Comparison of ENCODE assay signal across 26 mouse cellular contexts in the genomic region with DNA sequence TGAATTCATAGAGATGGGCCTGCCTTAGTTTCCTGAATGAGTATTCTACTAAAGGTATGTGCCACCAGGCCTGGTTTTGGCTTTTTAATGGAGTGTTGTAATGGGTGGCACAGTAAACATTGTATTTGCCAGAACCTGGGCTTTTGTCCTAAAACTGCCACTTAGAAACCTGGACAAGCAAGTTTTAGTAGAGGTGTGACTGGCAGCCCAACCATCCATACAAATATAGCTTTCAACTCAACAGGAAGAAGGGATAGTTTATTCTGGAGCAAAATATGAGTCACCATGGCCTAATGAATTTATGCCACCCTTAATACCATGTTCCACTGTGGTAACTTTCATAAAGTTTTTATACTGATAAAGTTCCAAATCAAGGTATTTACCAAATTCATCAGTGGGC. TPM values are rescaled to one million over a fixed set of nuclear protein-coding genes. Genes with fewer than 3 reads are reported as not detected.
DNase-seq lines count a peak whose midpoint lies in the region; ATAC-seq and TF ChIP-seq lines count a peak whose summit lies in the region.
"Had no signal": no experiment of that assay in that cellular context is flagged by ENCODE, and none has a peak within 500 bp of the region (broad histone marks: within the 10 kb centered on the region; RNA-seq: fewer than 3 reads in every experiment).

No protein-coding gene starts in this region.

- H3K9me3 ChIP-seq in intestine, postnatal 0 days (ENCODE audit: control insufficient read depth) = no peaks in the 10 kb centered on the region
- no peaks in the 10 kb centered on the region for H3K9me3 ChIP-seq in intestine, embryonic 16.5 days (ENCODE audit: control insufficient read depth, low read length)
- H3K9me3 ChIP-seq in lung, postnatal 0 days (ENCODE audit: low read length) = no peaks in the 10 kb centered on the region
- H3K9me3 ChIP-seq: embryonic facial prominence, embryonic 10.5 days; embryonic facial prominence, embryonic 13.5 days; forebrain, embryonic 12.5 days; forebrain, embryonic 15.5 days; heart, embryonic 10.5 days; heart, embryonic 13.5 days had no signal

- no peaks in the 10 kb centered on the region for H3K27me3 ChIP-seq in intestine, postnatal 0 days (replicated peaks; ENCODE audit: control insufficient read depth, insufficient read depth, low read length)
- no peaks in the 10 kb centered on the region for H3K27me3 ChIP-seq in intestine, embryonic 16.5 days (replicated peaks; ENCODE audit: control insufficient read depth, insufficient read depth, low read length)
- no peaks in the 10 kb centered on the region for H3K27me3 ChIP-seq in lung, postnatal 0 days (replicated peaks; ENCODE audit: insufficient read depth, low read length)
- H3K27me3 ChIP-seq: embryonic facial prominence, embryonic 13.5 days; forebrain, embryonic 12.5 days; forebrain, embryonic 15.5 days; heart, embryonic 13.5 days had no signal

- no peak overlapping the region for H3K4me2 ChIP-seq in intestine, postnatal 0 days (replicated peaks; ENCODE audit: low read depth)
- no peak overlapping the region for H3K4me2 ChIP-seq in intestine, embryonic 16.5 days (ENCODE audit: low read depth, low read length)
- H3K4me2 ChIP-seq in lung, postnatal 0 days (replicated peaks; ENCODE audit: low read depth, low read length) = no peak overlapping the region
- H3K4me2 ChIP-seq: embryonic facial prominence, embryonic 13.5 days; forebrain, embryonic 12.5 days; forebrain, embryonic 15.5 days; heart, embryonic 13.5 days; hindbrain, embryonic 14.5 days had no signal

- ATAC-seq in intestine, postnatal 0 days = no peak
- no peak for ATAC-seq in intestine, embryonic 16.5 days
- peak; percentile 52 for ATAC-seq in lung, postnatal 0 days
- ATAC-seq: activated CD4-positive, CD25-positive, alpha-beta regulatory T cell, adult 4 months; forebrain, embryonic 15.5 days had no signal

- TF ChIP-seq CTCF in intestine, postnatal 0 days (IDR thresholded peaks at IDR 0.05; ENCODE audit: low read depth) = no peak
- no peak for TF ChIP-seq CTCF in lung, postnatal 0 days (IDR thresholded peaks at IDR 0.05)
- no peak for TF ChIP-seq CTCF in lung, adult 2 months (IDR thresholded peaks at IDR 0.05; ENCODE audit: insufficient read depth, low read length)

- TF ChIP-seq EP300 in lung, postnatal 0 days (IDR thresholded peaks at IDR 0.05) = no peak

- H3K4me3 ChIP-seq in intestine, postnatal 0 days (ENCODE audit: low read depth, low read length) = no peak overlapping the region
- no peak overlapping the region for H3K4me3 ChIP-seq in intestine, embryonic 16.5 days (ENCODE audit: low read length)
- no peak overlapping the region for H3K4me3 ChIP-seq in lung, postnatal 0 days (ENCODE audit: low read depth, low read length)
- no peak overlapping the region for H3K4me3 ChIP-seq in lung, adult 2 months (replicated peaks; ENCODE audit: extremely low read depth, low read depth, low read length)
- H3K4me3 ChIP-seq: embryonic facial prominence, embryonic 10.5 days; embryonic facial prominence, embryonic 13.5 days; erythroblast, embryonic 14.5 days; forebrain, embryonic 12.5 days; forebrain, embryonic 15.5 days; heart, embryonic 10.5 days; heart, embryonic 13.5 days had no signal

- peak overlapping the region; percentile 84 for H3K27ac ChIP-seq in intestine, postnatal 0 days (ENCODE audit: low read depth, low read length)
- no peak overlapping the region for H3K27ac ChIP-seq in intestine, embryonic 16.5 days (ENCODE audit: low read length)
- H3K27ac ChIP-seq in lung, postnatal 0 days (ENCODE audit: low read length) = no peak overlapping the region
- H3K27ac ChIP-seq: embryonic facial prominence, embryonic 10.5 days; forebrain, embryonic 12.5 days; forebrain, embryonic 15.5 days; heart, embryonic 10.5 days; heart, embryonic 13.5 days; hindbrain, embryonic 14.5 days had no signal

- DNase-seq in lung, postnatal 0 days (ENCODE audit: low spot score) = peak; percentile 65
- DNase-seq in lung, adult 2 months = no peak
- DNase-seq in lung, postnatal 25 days (ENCODE audit: low spot score) = peak; percentile 61
- no peak for DNase-seq in layer of hippocampus, adult 9-10 months (ENCODE audit: low spot score)
- DNase-seq: adrenal gland, adult 8-10 months; adrenal gland, postnatal 25 days; cerebellum, adult 11-12 months; cerebellum, adult 8-10 months; cerebellum, postnatal 10 days; cerebellum, postnatal 36 days; embryo, embryonic 11 days; gastrocnemius, postnatal 25 days; heart, adult 18-20 months; heart, postnatal 14 days; heart, postnatal 4 days had no signal

- H3K9ac ChIP-seq in intestine, postnatal 0 days (ENCODE audit: low read depth, low read length) = no peak overlapping the region
- no peak overlapping the region for H3K9ac ChIP-seq in intestine, embryonic 16.5 days (ENCODE audit: low read depth, low read length)
- no peak overlapping the region for H3K9ac ChIP-seq in lung, postnatal 0 days (replicated peaks; ENCODE audit: low read depth)
- H3K9ac ChIP-seq: embryonic facial prominence, embryonic 13.5 days; forebrain, embryonic 12.5 days; forebrain, embryonic 15.5 days; heart, embryonic 13.5 days; hindbrain, embryonic 14.5 days had no signal

- H3K36me3 ChIP-seq in intestine, postnatal 0 days (ENCODE audit: control insufficient read depth, insufficient read depth) = peaks cover 3% of the 10 kb centered on the region; the same call in 1 of the 2 replicates
- no peaks in the 10 kb centered on the region for H3K36me3 ChIP-seq in intestine, embryonic 16.5 days (ENCODE audit: control insufficient read depth, insufficient read depth, low read length)
- H3K36me3 ChIP-seq in lung, postnatal 0 days (ENCODE audit: insufficient read depth, low read length) = no peaks in the 10 kb centered on the region

- 0 out of 2 replicates have a peak, but pooled peaks cover 7% of the 10 kb centered on the region for H3K4me1 ChIP-seq in intestine, postnatal 0 days (replicated peaks; ENCODE audit: control insufficient read depth, insufficient read depth, low read length)
- peaks cover 17% of the 10 kb centered on the region for H3K4me1 ChIP-seq in intestine, embryonic 16.5 days (ENCODE audit: control insufficient read depth, insufficient read depth, low read length)
- H3K4me1 ChIP-seq in lung, postnatal 0 days (ENCODE audit: insufficient read depth, low read depth, low read length) = no peaks in the 10 kb centered on the region
- no peaks in the 10 kb centered on the region for H3K4me1 ChIP-seq in lung, adult 2 months (ENCODE audit: control insufficient read depth, insufficient read depth, low read length)
- H3K4me1 ChIP-seq: embryonic facial prominence, embryonic 10.5 days; embryonic facial prominence, embryonic 13.5 days; forebrain, embryonic 15.5 days had no signal

- TF ChIP-seq POLR2A in lung, adult 2 months (IDR thresholded peaks at IDR 0.05; ENCODE audit: borderline replicate concordance, extremely low read depth, low read depth, low read length) = no peak

RNA-seq across cellular contexts. Expression of a gene that starts 15.1 kb away (rescaled TPM):
- 13.4 and 14.5 TPM in 2 replicates for polyA plus RNA-seq in intestine, postnatal 0 days (2015; fragmentation: Nextera tagmentation; extraction: Ambion mirVana)
- polyA plus RNA-seq in intestine, embryonic 16.5 days (2015; fragmentation: Nextera tagmentation; extraction: Ambion mirVana) = 25.1 and 26.2 TPM in 2 replicates
- polyA plus RNA-seq in lung, postnatal 0 days (2015; fragmentation: Nextera tagmentation; extraction: Ambion mirVana) = 15.6 and 16.3 TPM in 2 replicates
- 55.0 and 61.7 TPM in 2 replicates for polyA plus RNA-seq in lung, adult 2 months (2012; rRNA removed)

RNA-seq across cellular contexts. Expression of a gene that starts 32.7 kb away (rescaled TPM):
- 18.2 and 18.8 TPM in 2 replicates for polyA plus RNA-seq in intestine, postnatal 0 days (2015; fragmentation: Nextera tagmentation; extraction: Ambion mirVana)
- polyA plus RNA-seq in intestine, embryonic 16.5 days (2015; fragmentation: Nextera tagmentation; extraction: Ambion mirVana) = 51.3 and 64.3 TPM in 2 replicates
- 17.7 and 18.7 TPM in 2 replicates for polyA plus RNA-seq in lung, postnatal 0 days (2015; fragmentation: Nextera tagmentation; extraction: Ambion mirVana)
- polyA plus RNA-seq in lung, adult 2 months (2012; rRNA removed) = 7.7 and 8.8 TPM in 2 replicates

Comparison
In these comparisons a context has a peak if more than half of its experiments do, and no peak if none do; other contexts are left out.
1. DNase-seq: peak in lung, postnatal 0 days (single experiment) and lung, postnatal 25 days (single experiment); none in lung, adult 2 months (single experiment) and layer of hippocampus, adult 9-10 months (single experiment).